Mouse (Mus musculus): ENCODE measurements at regions not wholly inside any gene's neighbourhood (a gene's known extent, or its start where the extent isn't known, plus 50 kb on each side); places are given as distances from the start of the nearest gene placed in this dataset.
A peak's percentile ranks its signal among the peaks of the same experiment; 100 is the strongest.

DNA sequence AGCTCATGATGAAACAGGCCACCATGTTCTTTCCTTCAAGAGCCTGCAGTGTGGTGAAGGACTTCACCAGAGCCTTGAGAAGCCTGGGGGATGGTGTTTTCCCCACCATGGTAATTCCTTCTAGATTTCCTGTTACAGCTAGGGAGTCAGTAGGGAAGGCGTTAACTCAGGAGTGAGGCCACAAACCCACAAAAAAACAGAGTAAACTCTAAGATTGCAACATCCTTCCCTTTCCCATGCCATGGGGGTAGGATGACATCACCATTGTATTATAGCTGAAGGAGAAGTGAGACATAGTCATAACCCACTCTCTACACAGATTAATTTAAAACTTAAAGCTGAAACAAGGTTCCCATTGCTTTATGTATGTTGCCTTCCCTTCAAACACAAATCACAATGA lies 218.7 kb upstream of the F930015N05Rik start:
- no peak for DNase-seq

DNA sequence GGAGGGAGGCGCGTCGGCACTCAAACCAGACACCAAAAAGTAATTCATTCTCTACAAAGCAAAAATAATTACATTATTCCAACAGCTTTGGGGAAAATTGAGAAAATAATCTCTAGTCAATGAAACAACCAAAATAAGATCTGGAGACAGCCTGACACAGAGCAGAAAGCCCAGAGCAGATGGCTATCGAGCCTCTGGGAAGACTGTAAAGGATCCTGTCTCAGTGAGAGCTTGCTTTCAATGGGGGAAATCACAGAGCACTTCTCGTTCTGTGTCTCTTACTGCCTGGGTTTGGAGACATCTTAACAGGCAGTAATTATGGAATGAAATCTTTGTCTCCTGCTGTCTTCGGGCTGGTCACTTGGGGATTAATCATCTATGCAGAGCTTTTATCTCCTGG lies 226.7 kb upstream of the F930015N05Rik start:
- no peak for DNase-seq

DNA sequence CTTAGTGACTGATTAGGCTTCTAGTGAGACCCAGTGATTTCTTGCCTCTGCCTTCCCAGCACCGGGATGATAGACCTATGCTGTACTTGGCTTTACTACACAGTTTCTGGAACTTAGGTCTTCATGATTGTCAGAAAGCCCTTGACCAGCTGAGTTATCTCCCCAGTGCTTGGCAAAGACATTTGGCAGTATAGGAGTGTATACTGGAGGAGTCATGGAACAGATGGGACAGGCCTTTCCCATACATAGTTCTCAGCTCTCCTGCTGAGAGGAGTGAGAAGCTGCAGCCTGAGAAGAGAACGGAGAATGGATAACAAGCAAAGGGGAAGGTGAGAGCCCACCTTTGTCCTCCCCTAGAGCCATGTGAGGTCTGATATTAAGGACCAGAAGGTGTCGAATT lies 230.6 kb upstream of the F930015N05Rik start:
- no peak for DNase-seq

DNA sequence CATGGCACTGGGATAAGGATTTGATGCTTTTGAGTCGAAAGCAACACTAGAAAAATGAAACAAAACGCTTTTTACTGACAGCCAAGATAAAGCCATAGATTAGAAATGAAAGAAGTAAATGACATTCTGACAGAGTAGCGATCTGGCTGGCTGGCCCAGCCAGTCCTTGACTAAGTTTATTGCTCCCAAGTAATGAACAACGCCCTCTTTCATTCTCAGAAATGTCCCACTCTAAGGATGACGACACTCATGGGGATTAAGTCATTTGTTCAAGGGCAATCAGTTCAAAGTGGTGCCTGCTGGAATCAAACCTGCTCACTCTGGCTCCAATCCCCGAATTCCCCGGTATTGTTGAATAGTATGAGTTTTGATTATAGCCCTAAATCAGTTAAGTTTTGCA lies 231.1 kb upstream of the F930015N05Rik start:
- no peak for DNase-seq

DNA sequence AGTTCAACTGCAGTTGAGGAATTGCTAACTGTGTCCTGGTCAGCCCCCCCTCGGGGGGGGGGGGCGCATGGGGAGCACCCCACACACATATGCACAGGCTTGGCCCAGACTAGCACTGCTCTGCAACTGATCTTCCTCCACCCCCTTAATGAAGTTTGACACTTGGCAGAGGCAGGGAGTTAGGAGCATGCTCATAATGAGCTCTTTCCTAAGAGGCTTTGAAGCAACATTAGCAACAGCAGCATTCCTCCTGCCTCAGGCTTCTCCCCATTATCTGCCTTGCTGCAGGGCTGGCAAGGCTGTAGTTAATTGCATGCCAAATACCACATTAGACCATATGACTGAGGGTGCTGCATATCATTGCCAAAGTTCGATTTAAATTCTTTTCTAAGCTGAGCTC lies 235.4 kb upstream of the F930015N05Rik start:
- DNase-seq = no peak

DNA sequence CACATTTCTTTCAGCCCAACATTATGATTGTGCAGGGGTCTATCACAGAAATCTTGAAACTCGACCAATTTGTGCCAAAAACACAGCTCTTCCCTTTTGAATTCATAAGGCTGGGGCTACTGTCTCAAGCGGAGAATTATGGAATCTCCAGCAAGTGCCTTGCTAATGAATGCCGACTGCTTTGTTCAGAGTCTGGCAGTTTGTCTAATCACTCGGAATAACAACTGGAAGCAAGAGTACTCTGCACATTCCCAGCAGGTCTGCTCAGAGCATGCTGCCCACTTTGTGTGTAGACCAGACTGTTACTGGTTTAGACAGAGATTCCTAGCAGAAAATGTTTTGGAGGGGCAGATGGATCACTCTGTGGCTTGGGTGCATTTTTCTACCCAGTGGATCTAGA lies 237.1 kb upstream of the F930015N05Rik start:
- no peak for DNase-seq

DNA sequence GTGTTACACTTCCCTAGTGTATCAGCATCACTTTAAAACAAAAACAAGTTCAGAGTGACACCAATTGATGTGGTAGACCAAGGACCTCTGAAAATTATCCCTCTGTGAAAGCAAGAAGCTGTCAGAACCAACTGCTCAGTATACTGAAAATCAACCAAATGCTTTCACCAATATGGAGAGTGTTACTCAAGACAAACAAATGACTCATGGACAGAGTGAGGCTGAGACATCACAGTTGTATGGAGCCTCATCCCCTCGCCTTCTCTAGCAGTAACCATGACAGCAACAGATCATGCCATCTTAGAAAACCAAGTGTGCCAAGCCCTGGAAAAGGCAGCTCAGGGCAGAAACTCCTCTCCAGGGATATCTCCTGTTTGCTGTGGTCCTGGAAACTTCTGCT lies 267.3 kb upstream of the F930015N05Rik start:
- no peak for DNase-seq

DNA sequence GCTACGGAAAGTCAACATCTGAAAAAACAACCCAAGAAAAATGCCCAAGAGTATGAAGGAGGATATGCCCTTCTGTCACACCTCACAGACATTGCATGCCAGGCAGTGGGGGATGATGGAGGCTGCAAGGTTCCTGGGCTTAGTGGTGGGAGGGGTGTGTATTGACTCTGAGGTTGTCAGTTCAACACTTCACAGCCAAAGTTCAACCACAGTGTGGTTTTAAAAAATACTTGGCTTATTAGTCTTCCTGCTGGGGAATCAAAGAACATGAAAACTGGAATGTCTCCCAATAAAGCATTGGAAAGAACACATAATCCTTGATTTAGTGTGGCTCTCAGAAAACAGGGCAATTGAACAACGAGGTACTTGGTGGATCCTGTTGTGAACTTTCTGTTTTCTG lies 267.0 kb upstream of the Elac2 start:
- DNase-seq = no peak

DNA sequence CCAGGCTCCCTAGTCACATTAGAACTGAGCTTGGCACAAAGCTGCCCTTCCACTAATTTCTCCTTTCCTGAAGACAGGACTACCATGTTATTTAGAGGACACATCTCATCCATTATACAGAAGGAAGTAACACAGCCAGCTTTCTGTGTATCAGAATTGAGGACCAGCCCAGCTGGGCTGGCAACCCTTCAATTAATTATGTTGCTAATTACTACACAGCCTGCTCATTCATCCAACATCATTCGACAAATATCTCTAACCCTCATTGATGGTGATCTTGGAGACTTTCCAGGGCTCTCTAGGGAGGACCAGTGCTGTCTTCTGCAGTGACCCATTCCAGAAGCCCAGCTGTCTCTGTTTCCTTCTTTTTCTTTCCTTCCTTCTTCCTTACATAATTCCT lies 263.7 kb upstream of the Elac2 start:
- DNase-seq = no peak

DNA sequence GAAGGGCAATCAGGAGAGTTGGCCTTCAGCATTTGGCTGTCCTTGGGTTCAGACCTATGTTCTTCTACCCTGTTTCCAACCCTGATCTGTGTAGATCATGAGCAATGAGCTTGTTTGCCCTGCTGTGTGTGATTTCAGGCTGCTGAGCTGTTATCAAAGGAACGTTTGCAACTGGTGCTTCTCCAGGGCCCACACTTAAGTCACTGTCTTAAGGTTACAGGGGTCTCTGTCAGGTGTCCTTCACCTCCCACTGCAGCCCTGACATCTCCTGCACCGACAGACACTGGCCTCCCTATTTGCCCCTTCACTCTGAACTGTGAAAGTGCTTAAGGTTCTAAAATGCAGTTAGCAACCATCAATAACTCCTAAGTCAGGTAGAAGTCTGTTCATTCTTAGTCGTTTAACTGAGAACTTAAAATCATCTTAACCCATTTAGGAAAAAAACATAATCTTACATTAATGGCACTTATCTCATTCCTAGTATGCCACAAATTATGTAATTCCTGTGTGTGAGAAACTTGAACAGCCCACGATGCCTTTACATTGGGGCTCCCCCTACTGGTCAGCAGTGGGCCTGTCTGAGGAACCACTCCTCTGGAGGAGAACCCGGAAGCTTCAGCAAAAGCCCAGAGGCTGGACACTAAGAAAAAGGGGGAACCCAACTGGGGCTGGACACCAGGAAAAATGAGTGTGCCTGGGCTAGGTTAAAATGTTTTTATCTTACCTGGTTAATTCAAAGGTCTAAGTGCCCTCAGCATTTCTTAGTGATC lies 260.3 kb upstream of the Elac2 start:
- peak; percentile 85 for DNase-seq

DNA sequence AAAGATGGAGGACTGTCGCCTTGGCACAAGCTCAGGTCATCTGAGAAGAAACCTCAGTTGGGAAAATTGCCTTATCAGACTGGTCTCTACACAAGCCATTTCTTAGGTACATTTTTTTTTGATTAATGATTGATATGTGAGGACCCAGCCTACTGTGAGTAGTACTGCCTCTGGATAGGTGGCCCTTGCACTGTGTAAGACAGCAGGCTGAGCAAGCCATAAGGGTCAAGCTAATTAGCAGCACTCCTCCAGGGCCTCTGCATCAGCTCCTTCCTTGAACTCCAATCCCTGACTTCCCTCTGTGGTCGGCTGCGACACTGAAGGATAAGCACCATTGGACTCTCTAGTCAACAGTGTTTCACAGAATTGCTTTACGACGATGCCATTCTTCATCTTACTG lies 252.6 kb upstream of the Elac2 start:
- DNase-seq = no peak

DNA sequence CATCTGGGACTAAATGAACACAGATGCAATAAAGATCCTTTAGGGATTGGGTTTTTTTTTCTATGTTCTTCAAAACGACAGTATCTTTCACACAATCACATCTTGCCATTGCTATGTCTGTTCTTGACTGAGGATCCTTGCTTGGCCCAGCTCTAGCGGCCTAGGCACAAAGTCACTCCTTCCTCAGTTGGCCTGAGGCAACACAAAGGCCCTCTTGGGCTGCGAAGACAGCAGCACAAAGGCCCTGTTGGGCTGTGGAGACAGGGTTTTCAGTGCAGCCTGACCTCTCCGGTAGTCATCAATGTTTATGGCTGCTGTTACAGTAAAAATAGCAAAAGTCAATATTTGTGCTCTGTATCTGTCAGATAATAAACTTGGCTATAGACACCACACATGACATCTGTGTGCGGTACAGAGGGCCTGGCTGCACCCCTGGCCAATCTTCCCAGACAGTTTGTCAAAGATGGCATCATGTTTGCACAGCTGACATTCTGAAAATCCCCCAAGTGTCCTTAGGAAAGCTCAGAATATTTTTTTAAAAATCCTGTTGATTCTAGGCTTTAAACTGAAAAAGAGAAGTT lies 250.9 kb upstream of the Elac2 start:
- no peak for DNase-seq

DNA sequence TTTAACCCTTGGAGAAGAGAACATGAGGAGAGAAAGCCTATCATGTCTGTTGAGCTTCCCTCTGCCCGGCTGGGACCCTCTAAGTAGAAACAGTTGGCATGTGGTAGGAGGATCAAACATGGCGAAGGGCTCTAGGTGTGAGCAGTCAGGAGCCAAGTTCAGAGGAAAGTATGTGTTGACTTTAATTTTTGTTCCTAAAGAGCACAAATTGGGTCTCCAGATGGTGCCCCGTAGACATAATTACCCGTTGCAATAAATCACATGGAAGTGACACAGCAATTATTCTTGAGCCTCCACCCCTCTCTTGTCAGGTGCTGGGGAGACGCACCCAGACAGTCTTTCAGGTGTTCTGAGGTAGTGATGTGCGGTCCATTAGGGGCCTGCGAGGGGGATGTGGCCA lies 239.9 kb upstream of the Elac2 start:
- DNase-seq = no peak

DNA sequence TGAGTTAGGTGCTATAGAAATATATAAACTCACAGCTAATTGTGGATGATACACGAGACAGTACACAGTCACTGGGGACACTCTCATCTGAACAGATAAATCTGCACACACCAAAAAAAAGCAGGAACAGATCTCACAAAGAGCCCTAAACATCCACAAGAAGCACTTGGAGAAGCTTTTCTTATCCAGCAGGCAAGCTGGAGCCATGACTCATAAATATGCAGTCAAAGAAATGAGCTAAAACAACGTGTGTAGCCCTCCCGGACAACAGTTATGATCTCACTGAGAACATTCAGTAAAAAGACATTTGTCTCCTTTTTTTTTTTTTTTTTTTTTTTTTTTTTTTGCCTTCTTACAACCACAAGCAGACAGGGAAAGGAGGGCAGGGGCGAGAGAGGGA lies 235.1 kb upstream of the Elac2 start:
- no peak for DNase-seq

DNA sequence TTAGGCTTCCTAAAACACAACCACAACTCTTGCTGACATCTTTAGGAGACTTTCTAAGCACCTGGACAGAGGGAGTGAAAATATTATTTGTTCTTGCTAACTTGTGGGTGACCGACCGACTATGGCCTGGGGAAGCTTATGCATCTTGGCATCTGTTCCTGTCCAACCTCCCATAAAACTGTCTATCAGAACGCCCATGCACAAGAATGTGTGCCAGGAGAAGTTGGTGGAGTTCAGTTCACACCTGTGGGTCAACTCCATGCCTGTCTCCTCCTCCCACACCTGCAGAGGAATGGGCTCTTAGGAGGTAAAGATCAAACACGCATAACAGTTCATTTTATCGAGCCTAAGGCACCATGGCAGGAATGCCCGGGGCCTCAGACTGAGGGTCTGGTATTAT lies 232.7 kb upstream of the Elac2 start:
- DNase-seq = no peak

DNA sequence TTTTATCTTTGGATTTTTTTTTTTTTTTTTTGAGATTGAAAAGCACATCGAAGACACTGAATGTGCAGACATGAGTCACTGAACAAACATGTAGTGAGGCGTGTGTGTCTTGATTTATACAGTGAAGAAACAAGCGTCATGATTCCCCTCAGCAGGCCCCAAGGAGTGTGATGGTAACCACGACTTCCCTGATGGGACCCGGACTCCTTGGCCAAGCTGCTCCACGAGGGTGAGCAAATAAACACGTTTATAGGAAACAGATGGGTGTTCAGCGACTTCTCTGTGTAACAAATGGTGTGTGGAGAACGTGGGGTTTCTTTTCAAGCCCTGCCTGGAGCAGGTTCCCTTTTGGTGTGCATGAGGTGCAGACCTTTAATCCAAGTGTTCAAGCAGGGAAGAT lies 228.9 kb upstream of the Elac2 start:
- DNase-seq = no peak

DNA sequence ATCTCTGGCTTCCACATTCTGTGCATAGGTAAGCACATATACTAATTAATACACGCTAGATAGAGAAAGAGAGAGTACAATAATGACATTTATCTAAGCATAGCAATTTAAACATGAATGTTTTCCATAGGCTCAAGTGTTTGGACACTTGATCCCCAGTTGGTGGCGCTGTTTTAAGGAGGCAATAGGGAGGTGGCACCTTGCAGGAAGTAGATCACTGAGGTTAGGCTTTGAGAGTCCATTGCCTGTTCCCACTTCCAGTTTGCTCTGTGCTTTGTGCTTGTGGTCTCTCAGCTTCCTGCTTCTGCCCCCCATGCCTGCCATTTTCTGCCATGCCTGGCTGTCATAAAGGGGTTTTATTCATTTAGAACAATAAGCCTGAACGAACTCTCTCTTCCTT lies 226.5 kb upstream of the Elac2 start:
- DNase-seq = no peak

DNA sequence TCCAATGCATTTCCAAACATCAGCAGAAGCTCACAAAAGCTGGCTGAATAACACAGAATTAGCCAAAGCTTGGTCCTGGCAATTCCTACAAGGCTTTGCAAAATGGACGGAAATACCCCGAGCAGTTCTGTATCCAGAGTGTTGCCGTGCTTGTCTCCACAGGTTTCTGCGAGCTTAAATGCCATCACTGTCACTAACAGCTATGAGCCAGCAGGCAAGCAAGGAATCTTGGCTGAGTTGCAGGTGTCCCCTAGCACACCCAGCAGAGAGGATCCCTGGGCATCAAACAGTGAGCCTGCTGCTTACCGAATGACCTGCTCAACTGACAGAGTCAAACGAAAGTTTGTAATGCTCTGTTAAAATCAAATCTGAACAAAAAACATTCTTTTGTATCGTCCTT lies 226.0 kb upstream of the Elac2 start:
- no peak for DNase-seq

DNA sequence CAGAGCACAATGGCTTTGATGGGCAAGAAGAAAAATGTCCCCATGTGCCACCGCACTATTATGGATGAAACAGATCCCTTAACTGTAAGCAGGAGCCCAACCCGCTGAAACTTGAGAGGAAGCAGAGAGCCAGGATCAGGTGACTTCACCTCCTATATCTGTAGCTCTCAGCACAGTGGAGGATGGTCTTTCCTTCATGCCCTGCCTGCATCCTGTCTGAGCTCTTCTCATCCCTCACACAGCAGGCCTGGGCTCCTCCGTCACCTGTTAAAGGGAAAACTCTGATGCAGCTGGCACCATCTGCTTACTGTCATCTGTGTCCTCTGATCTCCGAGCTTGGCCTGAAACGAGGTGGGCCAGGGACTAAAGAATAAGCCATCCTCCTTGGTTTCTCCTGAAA lies 224.8 kb upstream of the Elac2 start:
- no peak for DNase-seq

DNA sequence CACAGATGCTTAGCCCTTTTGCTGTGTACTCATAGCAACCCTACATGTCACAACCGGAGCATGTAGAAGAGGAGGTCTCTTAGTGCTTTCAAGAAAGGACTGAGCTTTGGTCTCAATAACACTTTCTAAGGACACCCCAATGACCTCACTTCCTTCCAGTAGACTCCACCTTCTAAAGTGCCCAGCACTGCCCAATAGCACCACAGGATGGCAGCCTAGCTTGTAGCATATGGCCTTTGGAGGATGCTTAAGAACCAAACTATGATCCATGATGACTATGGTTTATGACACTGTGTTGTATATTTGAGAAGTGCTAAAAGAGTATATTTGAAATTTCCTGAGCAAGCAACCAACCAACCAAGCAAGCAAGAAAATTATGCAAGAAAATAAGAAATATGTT lies 223.3 kb upstream of the Elac2 start:
- DNase-seq = no peak

DNA sequence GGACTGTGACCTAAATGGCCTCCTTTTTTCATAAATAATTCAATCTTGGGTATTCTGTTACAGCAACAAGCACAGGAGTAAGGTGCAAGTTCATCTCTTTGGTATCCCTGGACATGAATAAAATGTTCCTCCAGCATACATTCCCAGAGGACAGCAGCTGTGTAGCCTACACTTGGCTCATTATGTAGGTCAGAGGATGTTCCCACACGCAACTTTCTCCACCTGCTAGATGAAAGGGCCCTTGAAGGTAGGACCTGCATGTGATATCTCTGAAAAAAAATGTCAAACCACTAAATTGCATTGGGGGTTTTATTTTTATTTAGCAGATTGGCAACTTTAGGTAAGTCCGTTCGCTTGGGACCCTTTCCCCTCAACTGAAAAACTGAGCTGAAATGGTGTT lies 218.2 kb upstream of the Elac2 start:
- no peak for DNase-seq

DNA sequence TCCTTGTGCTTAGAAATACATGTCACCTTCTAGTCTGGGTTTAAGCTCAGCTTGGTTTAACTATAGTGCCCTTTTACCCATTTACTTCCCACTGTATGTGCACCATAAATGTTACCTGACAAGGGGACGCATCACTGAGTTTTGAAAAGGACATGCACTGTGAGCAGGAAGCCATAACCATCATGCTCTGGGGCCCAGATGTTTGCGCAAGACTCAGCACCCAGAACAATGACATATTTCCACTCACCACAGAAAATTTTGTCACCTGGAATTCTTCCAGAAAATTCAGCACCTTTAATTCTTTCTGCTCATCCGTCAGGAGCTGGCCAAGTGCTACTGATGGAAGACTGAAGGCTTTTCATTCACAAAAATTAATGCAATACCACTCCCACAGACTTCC lies 216.1 kb upstream of the Elac2 start:
- no peak for DNase-seq

DNA sequence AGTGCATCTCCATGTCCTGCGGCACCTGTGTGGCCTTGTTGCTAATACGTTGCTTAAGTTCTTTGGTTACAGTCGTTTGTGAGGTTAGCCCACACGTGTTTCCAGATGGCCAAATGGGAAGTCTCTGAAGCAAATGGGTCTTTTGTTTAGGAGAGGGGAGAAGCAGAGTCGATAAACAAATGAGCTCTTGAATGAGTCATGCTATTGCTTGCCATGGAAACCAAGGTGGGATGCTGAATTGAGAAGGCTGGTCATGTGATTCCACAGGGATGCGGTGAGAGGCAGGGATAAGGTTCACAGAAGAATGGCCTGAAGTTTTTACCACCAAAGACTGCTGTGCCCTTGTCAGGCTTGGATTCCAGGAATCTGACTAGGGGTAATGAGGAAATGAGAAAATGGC lies 214.8 kb upstream of the Elac2 start:
- no peak for DNase-seq

DNA sequence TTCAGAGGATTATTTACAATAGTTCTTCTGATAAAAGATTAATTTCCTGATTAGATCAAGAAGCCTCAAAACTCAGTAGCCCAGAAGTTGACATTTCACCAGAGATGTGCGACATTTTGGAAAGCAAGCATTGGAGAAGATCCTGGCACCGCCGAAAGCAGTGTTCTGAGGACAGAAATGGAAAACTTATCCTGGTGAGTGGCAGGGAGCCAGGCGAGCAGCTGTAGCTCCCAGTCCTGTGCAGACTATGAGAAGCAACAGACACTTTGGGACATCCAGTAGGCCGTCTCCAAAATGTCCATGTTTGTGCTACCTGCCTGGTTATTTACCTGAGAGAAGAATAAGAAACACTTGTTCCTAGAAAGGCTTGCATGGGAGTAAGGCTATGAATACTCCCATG lies 202.1 kb upstream of the Elac2 start:
- no peak for DNase-seq
